Mouse (Mus musculus) hindbrain, embryonic 13.5 days (tissue): ENCODE measurements around the gene Olfr354. TPM values are rescaled to one million over a fixed set of nuclear protein-coding genes. Genes with fewer than 3 reads are reported as not detected.

Experiments used
- ATAC-seq: fragments of 200-750 bp; cut with Nextera tagmentation; 2 replicates; pipeline ENCODE4 v1.8.0; 2017; ENCODE audit warnings: moderate TSS enrichment; ENCODE audit not compliant: low FRiP score
- H3K27ac ChIP-seq: fragments of 300-500 bp; sonication (generic); 2 replicates; pipeline ENCODE4 v1.5.1; 2015; ENCODE audit warnings: inconsistent platforms, mild to moderate bottlenecking, moderate library complexity
- H3K27me3 ChIP-seq: fragments of 300-500 bp; sonication (generic); 2 replicates; pipeline ENCODE4 v1.6.1; 2015; ENCODE audit warnings: mild to moderate bottlenecking, inconsistent platforms
- H3K36me3 ChIP-seq: fragments of 300-500 bp; sonication (generic); 2 replicates; pipeline ENCODE4 v1.6.1; 2015; ENCODE audit warnings: mild to moderate bottlenecking, inconsistent platforms
- H3K4me1 ChIP-seq: fragments of 300-500 bp; sonication (generic); replicated peaks from 2 replicates; pipeline ENCODE4 v1.6.1; 2015; ENCODE audit warnings: inconsistent platforms
- H3K4me2 ChIP-seq: fragments of 300-500 bp; sonication (generic); 2 replicates; pipeline ENCODE4 v1.6.1; 2015; ENCODE audit warnings: inconsistent platforms, mild to moderate bottlenecking, moderate library complexity
- H3K4me3 ChIP-seq: fragments of 300-500 bp; sonication (generic); 2 replicates; pipeline ENCODE4 v1.5.1; 2015; ENCODE audit warnings: mild to moderate bottlenecking, inconsistent platforms
- H3K9ac ChIP-seq: fragments of 300-500 bp; sonication (generic); 2 replicates; pipeline ENCODE4 v1.6.1; 2015; ENCODE audit warnings: mild to moderate bottlenecking, inconsistent platforms
- H3K9me3 ChIP-seq: fragments of 300-500 bp; sonication (generic); 2 replicates; pipeline ENCODE4 v1.6.1; 2016; ENCODE audit warnings: inconsistent platforms
- WGBS: fragments of 180-500 bp; shearing (Covaris S2); methylation state at CpG from one replicate; pipeline ENCODE4 v1.1.7; 2015; 5-methylcytosine and 5-hydroxymethylcytosine counted together
- polyA plus RNA-seq: library from polyadenylated mRNA; unstranded; fragments of >200 nt; fragmentation: Nextera tagmentation; extraction: Ambion mirVana; gene quantifications from 2 replicates; pipeline ENCODE4 v1.2.1, GENCODE M21; 2015

Gene Olfr354
- polyA plus RNA-seq = not detected in 2 replicates

DNA sequence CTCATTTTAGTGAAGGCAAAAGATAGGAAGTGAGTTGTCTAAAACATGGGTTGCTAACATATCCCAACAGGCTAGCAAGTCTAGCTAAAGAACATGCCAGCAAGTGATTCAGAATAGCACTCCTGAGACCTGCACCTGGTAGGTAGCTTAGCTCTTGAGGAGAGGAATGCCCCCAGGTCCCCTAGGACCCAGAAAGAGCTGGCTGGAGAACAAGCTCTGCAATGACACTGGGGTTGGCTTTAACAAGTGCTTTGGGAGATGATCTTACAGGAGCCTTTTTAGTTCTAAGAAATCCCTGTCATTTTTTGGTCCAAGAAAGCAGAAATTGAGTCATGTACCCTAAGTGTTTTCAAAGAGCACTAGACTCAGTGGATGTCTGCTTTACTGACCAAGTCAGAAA, at the start of gene Olfr354:
TSS of gene Olfr354 (plus strand) at position 301 of the 400 bp plus-strand sequence.
- Histone ChIP-seq H3K9me3 (peaks cover 17% of the 10 kb centered on the region), H3K4me2 (no peak within 1 kb of the TSS), H3K4me1 (no peaks in the 10 kb centered on the region), H3K4me3 (no peak within 1 kb of the TSS), H3K27me3 (no peaks in the 10 kb centered on the region), H3K36me3 (no peaks in the 10 kb centered on the region), H3K27ac (no peak within 1 kb of the TSS), H3K9ac (no peak within 1 kb of the TSS)
- no peak for ATAC-seq

DNA sequence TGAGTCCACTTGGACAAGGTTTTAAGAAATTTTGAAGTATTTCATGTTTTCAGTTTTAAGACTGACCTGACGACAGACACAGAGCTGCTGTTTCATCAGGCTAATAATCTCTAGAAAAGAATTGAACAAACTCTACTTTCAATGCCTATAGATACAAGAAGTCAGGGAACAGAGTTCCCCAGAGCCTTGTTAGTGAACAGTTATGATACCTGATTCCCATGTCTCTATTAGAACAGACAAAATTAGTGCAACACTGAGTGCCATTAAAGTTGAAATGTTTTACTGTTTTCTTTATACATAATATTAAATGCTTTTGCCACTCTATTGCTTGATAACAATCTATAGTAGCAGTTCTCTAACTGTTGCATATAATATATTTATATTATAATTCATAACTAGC, 42.9 kb upstream of the Olfr354 start, which contains the start of gene Olfr351:
TSS of gene Olfr351 (minus strand) at position 101 of the 400 bp plus-strand sequence.
- Histone ChIP-seq H3K36me3 (no peaks in the 10 kb centered on the region), H3K4me2 (no peak within 1 kb of the TSS), H3K9ac (no peak within 1 kb of the TSS), H3K4me3 (no peak within 1 kb of the TSS), H3K27ac (no peak within 1 kb of the TSS), H3K4me1 (no peaks in the 10 kb centered on the region), H3K27me3 (no peaks in the 10 kb centered on the region), H3K9me3 (peaks cover 16% of the 10 kb centered on the region; the same call in 1 of the 2 replicates)
- ATAC-seq = no peak
- 88% methylated on average over 1 of the region's 1 CpGs for WGBS

DNA sequence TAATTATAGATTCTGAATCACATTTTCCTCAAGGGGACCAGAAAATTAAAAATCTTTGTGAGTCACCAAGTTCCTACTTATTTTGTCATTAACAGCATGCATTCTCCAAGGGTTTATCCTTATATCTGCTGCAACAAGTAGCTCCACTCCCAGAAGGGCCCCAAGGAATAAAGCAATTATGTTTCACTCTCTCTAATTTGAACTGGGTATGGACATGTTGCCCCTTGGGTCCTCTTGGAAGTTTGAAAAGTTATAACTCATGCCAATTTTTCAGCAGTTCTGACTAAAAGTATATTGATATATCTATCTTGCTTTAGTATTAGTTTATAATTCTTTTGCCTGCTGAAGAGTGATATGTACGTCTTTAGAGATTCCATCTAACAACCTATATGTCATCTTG, 37.3 kb upstream of the Olfr354 start, which contains the start of gene Olfr352:
TSS of gene Olfr352 (plus strand) at position 301 of the 400 bp plus-strand sequence.
- Histone ChIP-seq H3K27me3 (no peaks in the 10 kb centered on the region), H3K9me3 (peaks cover 20% of the 10 kb centered on the region; the same call in 1 of the 2 replicates), H3K9ac (no peak within 1 kb of the TSS), H3K4me3 (no peak within 1 kb of the TSS), H3K27ac (no peak within 1 kb of the TSS), H3K36me3 (no peaks in the 10 kb centered on the region), H3K4me1 (no peaks in the 10 kb centered on the region), H3K4me2 (no peak within 1 kb of the TSS)
- 64% methylated on average over 1 of the region's 1 CpGs for WGBS
- ATAC-seq = no peak

DNA sequence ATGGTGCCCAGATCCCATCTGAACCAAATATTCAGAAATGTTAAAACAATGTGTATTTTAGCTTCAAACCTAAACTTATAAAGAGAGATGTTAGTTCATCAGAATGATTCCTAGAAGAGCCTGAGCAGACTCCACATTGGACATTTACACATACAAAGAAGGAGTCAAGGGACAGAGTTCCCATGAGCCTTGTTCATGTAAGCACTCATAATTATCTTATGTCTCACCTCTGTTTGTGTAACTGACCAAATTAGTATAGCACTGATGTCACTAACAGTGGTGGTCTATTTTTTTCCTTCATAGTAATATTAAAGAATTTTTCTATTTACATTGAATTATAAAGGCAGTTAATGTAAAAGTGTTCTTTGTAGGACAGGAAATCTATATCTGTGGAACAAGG, 12.6 kb upstream of the Olfr354 start, which contains the start of gene Olfr353:
TSS of gene Olfr353 (minus strand) at position 101 of the 400 bp plus-strand sequence.
- no peak for ATAC-seq
- H3K4me1 ChIP-seq = no peaks in the 10 kb centered on the region
- H3K4me2 ChIP-seq = no peak within 1 kb of the TSS
- H3K27me3 ChIP-seq = no peaks in the 10 kb centered on the region
- peaks cover 18% of the 10 kb centered on the region for H3K9me3 ChIP-seq
- H3K9ac ChIP-seq = no peak within 1 kb of the TSS
- H3K27ac ChIP-seq = no peak within 1 kb of the TSS
- no peak within 1 kb of the TSS for H3K4me3 ChIP-seq
- H3K36me3 ChIP-seq = no peaks in the 10 kb centered on the region

DNA sequence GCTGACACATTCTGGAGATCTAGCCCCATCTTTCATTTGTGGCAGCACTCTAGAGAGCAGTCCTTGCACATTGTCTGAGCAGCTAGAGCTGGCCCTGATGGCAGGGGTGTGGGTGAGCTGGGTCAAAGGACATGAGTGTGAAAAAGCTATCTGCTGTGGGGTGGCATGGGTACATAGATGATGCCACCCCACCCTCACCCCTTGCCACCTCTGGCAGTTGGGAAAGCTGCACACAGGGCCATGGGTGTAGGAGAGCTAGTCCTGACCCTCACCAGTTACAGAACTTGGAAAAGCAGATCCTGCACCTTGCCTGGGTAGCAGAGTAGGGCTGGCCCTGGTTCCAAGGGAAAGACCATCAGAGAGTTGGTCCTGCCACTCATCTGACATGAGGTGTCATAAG, 8.4 kb upstream of the Olfr354 start:
- Histone ChIP-seq H3K36me3 (no peaks in the 10 kb centered on the region), H3K4me2 (no peak overlapping the region), H3K4me3 (no peak overlapping the region), H3K9me3 (peaks cover 29% of the 10 kb centered on the region), H3K27ac (no peak overlapping the region), H3K4me1 (no peaks in the 10 kb centered on the region), H3K27me3 (no peaks in the 10 kb centered on the region), H3K9ac (no peak overlapping the region)
- ATAC-seq = no peak

DNA sequence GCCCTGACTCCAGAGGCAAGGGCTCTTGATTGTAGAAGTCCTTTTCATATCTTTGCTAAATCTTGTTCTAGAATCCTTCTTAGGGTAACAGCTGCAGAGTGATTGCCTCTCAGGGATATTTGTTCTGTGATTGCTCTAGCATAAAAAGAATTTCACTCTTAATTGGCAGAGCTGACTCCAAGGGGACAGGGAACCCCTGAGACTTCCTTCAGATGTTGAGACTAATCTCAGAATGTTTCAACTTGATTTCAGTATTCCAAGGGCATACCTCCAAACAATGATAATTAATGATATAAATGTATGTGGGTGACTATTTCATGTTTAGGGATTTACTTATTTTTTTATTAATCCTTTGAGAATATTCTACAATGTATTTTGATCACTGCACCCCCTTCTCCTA, 23.3 kb downstream of the Olfr354 start, which contains the start of gene Olfr355:
TSS of gene Olfr355 (minus strand) at position 101 of the 400 bp plus-strand sequence.
- H3K9me3 ChIP-seq = peaks cover 13% of the 10 kb centered on the region; the same call in 1 of the 2 replicates
- no peak within 1 kb of the TSS for H3K4me3 ChIP-seq
- H3K9ac ChIP-seq = no peak within 1 kb of the TSS
- no peaks in the 10 kb centered on the region for H3K27me3 ChIP-seq
- no peaks in the 10 kb centered on the region for H3K4me1 ChIP-seq
- ATAC-seq = no peak
- H3K4me2 ChIP-seq = no peak within 1 kb of the TSS
- no peaks in the 10 kb centered on the region for H3K36me3 ChIP-seq
- no peak within 1 kb of the TSS for H3K27ac ChIP-seq

DNA sequence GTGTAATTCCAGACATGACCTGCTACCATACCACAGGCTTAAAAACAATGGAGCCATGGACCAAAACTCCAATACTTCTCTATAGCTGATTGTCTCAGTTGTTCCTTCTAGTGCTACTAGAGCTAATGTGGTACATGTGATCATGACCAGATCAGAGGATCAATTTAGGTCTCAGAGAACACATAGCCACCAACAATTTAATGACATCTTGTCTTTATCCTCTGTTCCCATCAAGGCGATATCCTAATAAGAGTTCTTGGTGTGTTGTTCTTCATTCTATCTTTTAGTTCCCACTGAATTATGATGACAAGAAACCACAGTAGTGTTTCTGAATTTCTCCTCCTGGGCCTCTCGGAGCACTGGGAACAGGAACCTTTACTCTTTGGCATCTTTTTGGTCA, 31.3 kb downstream of the Olfr354 start, which contains the start of gene Olfr356:
TSS of gene Olfr356 (plus strand) at position 301 of the 400 bp plus-strand sequence.
- no peaks in the 10 kb centered on the region for H3K4me1 ChIP-seq
- H3K27me3 ChIP-seq = no peaks in the 10 kb centered on the region
- H3K4me2 ChIP-seq = no peak within 1 kb of the TSS
- peaks cover 15% of the 10 kb centered on the region; the same call in 1 of the 2 replicates for H3K9me3 ChIP-seq
- 86% methylated on average over 2 of the region's 2 CpGs for WGBS
- no peak within 1 kb of the TSS for H3K27ac ChIP-seq
- H3K9ac ChIP-seq = no peak within 1 kb of the TSS
- no peak within 1 kb of the TSS for H3K4me3 ChIP-seq
- ATAC-seq = no peak
- H3K36me3 ChIP-seq = no peaks in the 10 kb centered on the region

Other genes starting within 250 kb of the Olfr354 start
- gene Olfr346, start 219.9 kb upstream of the Olfr354 start, polyA plus RNA-seq = not detected in 2 replicates
- gene Olfr347, start 173.8 kb upstream of the Olfr354 start, polyA plus RNA-seq = not detected in 2 replicates
- not detected in 2 replicates for gene Olfr348, start 121.4 kb upstream of the Olfr354 start, polyA plus RNA-seq
- gene Olfr50, start 115.1 kb upstream of the Olfr354 start, polyA plus RNA-seq = not detected in 2 replicates
- gene Olfr3, start 88.6 kb upstream of the Olfr354 start, polyA plus RNA-seq = not detected in 2 replicates
- gene Olfr350, start 59.4 kb upstream of the Olfr354 start, polyA plus RNA-seq = not detected in 2 replicates
- gene Olfr351, start 43.0 kb upstream of the Olfr354 start, polyA plus RNA-seq = not detected in 2 replicates
- gene Olfr352, start 37.2 kb upstream of the Olfr354 start, polyA plus RNA-seq = not detected in 2 replicates
- not detected in 2 replicates for gene Olfr353, start 12.7 kb upstream of the Olfr354 start, polyA plus RNA-seq
- not detected in 2 replicates for gene Olfr355, start 23.2 kb downstream of the Olfr354 start, polyA plus RNA-seq
- not detected in 2 replicates for gene Olfr356, start 31.4 kb downstream of the Olfr354 start, polyA plus RNA-seq
- gene Olfr357, start 88.1 kb downstream of the Olfr354 start, polyA plus RNA-seq = not detected in 2 replicates
- gene Olfr358, start 103.7 kb downstream of the Olfr354 start, polyA plus RNA-seq = not detected in 2 replicates
- gene Olfr360, start 160.1 kb downstream of the Olfr354 start, polyA plus RNA-seq = not detected in 2 replicates
- not detected in 2 replicates for gene Olfr361, start 183.6 kb downstream of the Olfr354 start, polyA plus RNA-seq
- gene Olfr362, start 212.2 kb downstream of the Olfr354 start, polyA plus RNA-seq = not detected in 2 replicates
- gene Olfr364-ps1, start 233.6 kb downstream of the Olfr354 start, polyA plus RNA-seq = not detected in 2 replicates